Comparison of ENCODE assay signal across 9 mouse cellular contexts in genomic region chr11:31169161-31170051, GRCm38 (mm10). TPM values are rescaled to one million over a fixed set of nuclear protein-coding genes. Genes with fewer than 3 reads are reported as not detected.
DNase-seq lines count a peak whose midpoint lies in the region; ATAC-seq and TF ChIP-seq lines count a peak whose summit lies in the region.
"Had no signal": no experiment of that assay in that cellular context is flagged by ENCODE, and none has a peak within 500 bp of the region (broad histone marks: within the 10 kb centered on the region; RNA-seq: fewer than 3 reads in every experiment).

No protein-coding gene starts in this region.

- H3K4me2 ChIP-seq in embryonic facial prominence, embryonic 11.5 days (ENCODE audit: low read depth, low read length): peak overlapping the region; percentile 52
- peak overlapping the region; percentile 53 for H3K4me2 ChIP-seq in midbrain, postnatal 0 days (ENCODE audit: low read depth, low read length, poor library complexity, severe bottlenecking)

- H3K4me3 ChIP-seq in embryonic facial prominence, embryonic 11.5 days (ENCODE audit: low read depth, low read length): peak overlapping the region; percentile 36
- peak overlapping the region; percentile 51 for H3K4me3 ChIP-seq in limb, embryonic 10.5 days
- H3K4me3 ChIP-seq in midbrain, postnatal 0 days (ENCODE audit: low read depth, low read length): peak overlapping the region; percentile 44

- peak; percentile 21; the same call in 1 of the 2 replicates for TF ChIP-seq CTCF in midbrain, postnatal 0 days (IDR thresholded peaks at IDR 0.05)

- peak overlapping the region; percentile 9; the same call in 1 of the 2 replicates for H3K9ac ChIP-seq in embryonic facial prominence, embryonic 11.5 days (replicated peaks; ENCODE audit: low read length)
- 0 out of 2 replicates have a peak overlapping the region, but pooled peaks have one; percentile 3 for H3K9ac ChIP-seq in midbrain, postnatal 0 days (replicated peaks; ENCODE audit: low read length, poor library complexity, severe bottlenecking)

- WGBS in embryonic facial prominence, embryonic 11.5 days: 2% methylated on average over 19 of the region's 21 CpGs
- WGBS in limb, embryonic 10.5 days: 4% methylated on average over 21 of the region's 21 CpGs
- WGBS in midbrain, postnatal 0 days: 3% methylated on average over 20 of the region's 21 CpGs

- H3K36me3 ChIP-seq in embryonic facial prominence, embryonic 11.5 days (replicated peaks; ENCODE audit: control insufficient read depth, insufficient read depth, low read depth, low read length): no peaks in the 10 kb centered on the region
- H3K36me3 ChIP-seq in limb, embryonic 10.5 days: no peaks in the 10 kb centered on the region
- no peaks in the 10 kb centered on the region for H3K36me3 ChIP-seq in midbrain, postnatal 0 days (ENCODE audit: insufficient read depth, low read length)

- H3K27ac ChIP-seq in embryonic facial prominence, embryonic 11.5 days (replicated peaks; ENCODE audit: low read depth, low read length): no peak overlapping the region
- H3K27ac ChIP-seq in limb, embryonic 10.5 days: no peak overlapping the region
- H3K27ac ChIP-seq in midbrain, postnatal 0 days (ENCODE audit: low read depth, low read length): no peak overlapping the region

- no peaks in the 10 kb centered on the region for H3K4me1 ChIP-seq in embryonic facial prominence, embryonic 11.5 days (ENCODE audit: control insufficient read depth, insufficient read depth, low read length)
- peaks cover 12% of the 10 kb centered on the region; the same call in 1 of the 2 replicates for H3K4me1 ChIP-seq in limb, embryonic 10.5 days
- H3K4me1 ChIP-seq in midbrain, postnatal 0 days (ENCODE audit: insufficient read depth, low read length): no peaks in the 10 kb centered on the region

- H3K9me3 ChIP-seq in embryonic facial prominence, embryonic 11.5 days (replicated peaks; ENCODE audit: control insufficient read depth, low read length): no peaks in the 10 kb centered on the region
- H3K9me3 ChIP-seq in limb, embryonic 10.5 days (replicated peaks): no peaks in the 10 kb centered on the region
- H3K9me3 ChIP-seq in midbrain, postnatal 0 days (ENCODE audit: low read length): no peaks in the 10 kb centered on the region

- peak; percentile 41 to 84 for DNase-seq in adrenal gland, adult (ENCODE audit: inconsistent age in 2 of 2, low spot score in 1 of 2)
- DNase-seq in adrenal gland, postnatal 4 days (ENCODE audit: low spot score in 2 of 2): no peak
- DNase-seq in adrenal gland, postnatal 10 days: peak; percentile 25
- DNase-seq in embryonic facial prominence, embryonic 11.5 days (ENCODE audit: low spot score): peak; percentile 62
- peak; percentile 45 for DNase-seq in limb, embryonic 10.5 days (ENCODE audit: low spot score)
- DNase-seq in midbrain, postnatal 0 days (ENCODE audit: low spot score): peak; percentile 67
- no peak for DNase-seq in urinary bladder, postnatal 36 days (ENCODE audit: low spot score in 2 of 2)

- no peaks in the 10 kb centered on the region for H3K27me3 ChIP-seq in embryonic facial prominence, embryonic 11.5 days (ENCODE audit: control insufficient read depth, insufficient read depth, low read length)
- no peaks in the 10 kb centered on the region for H3K27me3 ChIP-seq in limb, embryonic 10.5 days (ENCODE audit: low read depth, poor library complexity, severe bottlenecking)
- no peaks in the 10 kb centered on the region for H3K27me3 ChIP-seq in midbrain, postnatal 0 days (ENCODE audit: insufficient read depth, low read length)

- peak; percentile 89 for ATAC-seq in embryonic facial prominence, embryonic 11.5 days (replicated peaks; ENCODE audit: insufficient number of reproducible peaks, low FRiP score, low TSS enrichment, low read depth)
- peak; percentile 42 to 53; a peak in 3 of 4 replicates for ATAC-seq in hematopoietic stem cell, adult 5-6 weeks (replicated peaks in 1 of 2; ENCODE audit: insufficient read depth in 1 of 2, low FRiP score in 2 of 2, low TSS enrichment in 1 of 2, low read depth in 1 of 2, poor library complexity in 2 of 2, severe bottlenecking in 2 of 2)
- peak; percentile 89 for ATAC-seq in midbrain, postnatal 0 days (ENCODE audit: low FRiP score)

RNA-seq across cellular contexts. Expression of gene Gm17332, which starts 12.9 kb away (rescaled TPM):
- total RNA-seq in adrenal gland, postnatal 4 days (2021): not detected
- total RNA-seq in adrenal gland, postnatal 10 days (2021): not detected
- polyA plus RNA-seq in embryonic facial prominence, embryonic 11.5 days (2014; fragmentation: Nextera tagmentation; extraction: Ambion mirVana): not detected in 2 replicates
- not detected in 2 replicates for total RNA-seq in hematopoietic stem cell, adult 5-6 weeks (2017)
- not detected in 2 replicates for polyA plus RNA-seq in limb, embryonic 10.5 days (2016; fragmentation: Nextera tagmentation; extraction: Ambion mirVana)
- not detected in 2 replicates for total RNA-seq in midbrain, postnatal 0 days (2014; rRNA removed)
- polyA plus RNA-seq in midbrain, postnatal 0 days (2015; fragmentation: Nextera tagmentation; extraction: Ambion mirVana): not detected in 2 replicates
- total RNA-seq: layer of hippocampus, postnatal 25 days had no signal

Comparison
In these comparisons a context has a peak if more than half of its experiments do, and no peak if none do; other contexts are left out.
1. DNase-seq: peak in adrenal gland, adult (2 of 2), adrenal gland, postnatal 10 days (single experiment), embryonic facial prominence, embryonic 11.5 days (single experiment), limb, embryonic 10.5 days (single experiment) and midbrain, postnatal 0 days (single experiment); none in adrenal gland, postnatal 4 days (0 of 2) and urinary bladder, postnatal 36 days (0 of 2).
2. Peak in every context shown above with its lines, with median percentiles within 50 percentile points of each other: ATAC-seq and H3K4me3 ChIP-seq.